Mouse (Mus musculus) brown adipose tissue, adult 24 weeks (tissue): ENCODE measurements around the gene Dhrs7b. TPM values are rescaled to one million over a fixed set of nuclear protein-coding genes. Genes with fewer than 3 reads are reported as not detected.
"Not testable (repeated sequence)": the region's sequence is repeated elsewhere in the genome, so short reads cannot be mapped to it uniquely, and the experiment has no call there.

Source experiments
- H3K27ac ChIP-seq: fragments of 200-500 bp; replicated peaks from 2 replicates; pipeline ENCODE4 v1.5.1; 2012; ENCODE audit warnings: low read depth, mild to moderate bottlenecking, low read length
- H3K4me1 ChIP-seq: fragments of 200-500 bp; 2 replicates; pipeline ENCODE4 v1.6.1; 2012; ENCODE audit warnings: low read length, mixed read lengths; ENCODE audit not compliant: control insufficient read depth, insufficient read depth, insufficient read length
- H3K4me3 ChIP-seq: fragments of 200-500 bp; 2 replicates; pipeline ENCODE4 v1.5.1; 2012; ENCODE audit warnings: low read depth, mild to moderate bottlenecking, low read length, moderate library complexity; ENCODE audit not compliant: insufficient read depth
- polyA plus RNA-seq: library from polyadenylated mRNA; stranded (reverse); fragments of >200 nt; gene quantifications from 2 replicates; pipeline ENCODE4 v1.2.4, GENCODE M21; 2012; ENCODE audit not compliant: missing spikeins, insufficient read depth, insufficient read length

Gene Dhrs7b
- polyA plus RNA-seq, 1 experiment: 82.8 TPM

GRCm38 (mm10) chr11:60867456-60867855 is 37.0 kb downstream of the Dhrs7b start:
- Histone ChIP-seq H3K4me1 (peaks cover 42% of the 10 kb centered on the region), H3K27ac (peak overlapping the region; percentile 25; the same call in 1 of the 2 replicates), H3K4me3 (no peak overlapping the region)

GRCm38 (mm10) chr11:60867904-60868303 is 37.5 kb downstream of the Dhrs7b start:
- peaks cover 42% of the 10 kb centered on the region for H3K4me1 ChIP-seq
- H3K4me3 ChIP-seq: no peak overlapping the region
- H3K27ac ChIP-seq: peak overlapping the region; percentile 25; the same call in 1 of the 2 replicates

- H3K27ac ChIP-seq, H3K4me3 ChIP-seq: not testable (repeated sequence)
- H3K4me1 ChIP-seq: peaks cover 45% of the 10 kb centered on the region
Observed at GRCm38 (mm10) chr11:60869471-60869870, 39.0 kb downstream of the Dhrs7b start.

- Histone ChIP-seq H3K4me3 (no peak overlapping the region), H3K27ac (no peak overlapping the region), H3K4me1 (peaks cover 39% of the 10 kb centered on the region)
Observed at GRCm38 (mm10) chr11:60871409-60871808, 41.0 kb downstream of the Dhrs7b start.

- Histone ChIP-seq H3K4me3 (no peak overlapping the region), H3K4me1 (peaks cover 32% of the 10 kb centered on the region), H3K27ac (0 out of 2 replicates have a peak overlapping the region, but pooled peaks have one; percentile 0)
Observed at GRCm38 (mm10) chr11:60873101-60873500, 42.7 kb downstream of the Dhrs7b start.

GRCm38 (mm10) chr11:60878056-60878612 is 47.7 kb downstream of the Dhrs7b start:
- Histone ChIP-seq H3K27ac (peak overlapping the region; percentile 89), H3K4me3 (peak overlapping the region; percentile 82), H3K4me1 (peaks cover 22% of the 10 kb centered on the region)

GRCm38 (mm10) chr11:60878675-60879294 is 48.4 kb downstream of the Dhrs7b start, which contains the start of gene Tmem11:
TSS of gene Tmem11 (minus strand) at chr11:60879272.
- Histone ChIP-seq H3K4me1 (peaks cover 22% of the 10 kb centered on the region), H3K27ac (peak within 1 kb of the TSS; percentile 98), H3K4me3 (peak within 1 kb of the TSS; percentile 82)

- H3K27ac ChIP-seq: peak overlapping the region; percentile 98
- H3K4me1 ChIP-seq: peaks cover 18% of the 10 kb centered on the region
- H3K4me3 ChIP-seq: peak overlapping the region; percentile 82
Observed at GRCm38 (mm10) chr11:60879423-60879822, 49.0 kb downstream of the Dhrs7b start.

GRCm38 (mm10) chr11:60880559-60880958 is 50.1 kb downstream of the Dhrs7b start:
- Histone ChIP-seq H3K4me3 (no peak overlapping the region), H3K27ac (no peak overlapping the region), H3K4me1 (peaks cover 12% of the 10 kb centered on the region)

- Histone ChIP-seq H3K27ac (no peak overlapping the region), H3K4me3 (no peak overlapping the region), H3K4me1 (no peaks in the 10 kb centered on the region)
Observed at GRCm38 (mm10) chr11:60882386-60882785, 52.0 kb downstream of the Dhrs7b start.

GRCm38 (mm10) chr11:60886986-60887385 is 56.6 kb downstream of the Dhrs7b start:
- H3K27ac ChIP-seq, H3K4me1 ChIP-seq, H3K4me3 ChIP-seq: not testable (repeated sequence)

GRCm38 (mm10) chr11:60889861-60890260 is 59.4 kb downstream of the Dhrs7b start:
- Histone ChIP-seq H3K4me3 (no peak overlapping the region), H3K27ac (no peak overlapping the region), H3K4me1 (0 out of 2 replicates have a peak, but pooled peaks cover 2% of the 10 kb centered on the region)

- H3K4me3 ChIP-seq: no peak overlapping the region
- H3K4me1 ChIP-seq: 0 out of 2 replicates have a peak, but pooled peaks cover 2% of the 10 kb centered on the region
- no peak overlapping the region for H3K27ac ChIP-seq
Observed at GRCm38 (mm10) chr11:60890286-60890685, 59.9 kb downstream of the Dhrs7b start.

- H3K27ac ChIP-seq: no peak overlapping the region
- H3K4me1 ChIP-seq: 0 out of 2 replicates have a peak, but pooled peaks cover 2% of the 10 kb centered on the region
- H3K4me3 ChIP-seq: no peak overlapping the region
Observed at GRCm38 (mm10) chr11:60890744-60891143, 60.3 kb downstream of the Dhrs7b start.

GRCm38 (mm10) chr11:60895915-60896314 is 65.5 kb downstream of the Dhrs7b start:
- no peak overlapping the region for H3K4me3 ChIP-seq
- H3K27ac ChIP-seq: no peak overlapping the region
- H3K4me1 ChIP-seq: no peaks in the 10 kb centered on the region

- peaks cover 17% of the 10 kb centered on the region; the same call in 1 of the 2 replicates for H3K4me1 ChIP-seq
- H3K4me3 ChIP-seq: no peak overlapping the region
- no peak overlapping the region for H3K27ac ChIP-seq
Observed at GRCm38 (mm10) chr11:60902001-60902400, 71.6 kb downstream of the Dhrs7b start.
